Mouse (Mus musculus): Measurements from ENCODE around the gene Ccdc141. TPM values are rescaled to one million over a fixed set of nuclear protein-coding genes. Genes with fewer than 3 reads are reported as not detected.

Ccdc141 gene
- polyA plus RNA-seq, 1 experiment from 2014 or later = 2.5 TPM

GRCm38 (mm10) chr2:76962045-76962432 is 208.4 kb downstream of the Ccdc141 start:
- Histone ChIP-seq H3K27ac (ENCODE audit: low read depth, low read length) (no peak overlapping the region), H3K9me3 (ENCODE audit: control insufficient read depth, low read length) (no peaks in the 10 kb centered on the region), H3K4me1 (ENCODE audit: control insufficient read depth, insufficient read depth, low read length) (no peaks in the 10 kb centered on the region), H3K36me3 (ENCODE audit: control insufficient read depth, insufficient read depth, low read length) (no peaks in the 10 kb centered on the region), H3K4me3 (ENCODE audit: low read depth, low read length) (no peak overlapping the region), H3K27me3 (ENCODE audit: control insufficient read depth, insufficient read depth, low read length) (no peaks in the 10 kb centered on the region), H3K4me2 (no peak overlapping the region), H3K9ac (ENCODE audit: low read length) (no peak overlapping the region)
- no peak for ATAC-seq (ENCODE audit: low FRiP score)
- WGBS = 83% methylated on average over 6 of the region's 6 CpGs
- no peak for DNase-seq (ENCODE audit: low spot score, missing footprints)

- 81% methylated on average over 10 of the region's 10 CpGs for WGBS
- Histone ChIP-seq H3K9ac (ENCODE audit: low read length) (no peak overlapping the region), H3K4me3 (ENCODE audit: low read depth, low read length) (no peak overlapping the region), H3K27me3 (ENCODE audit: control insufficient read depth, insufficient read depth, low read length) (no peaks in the 10 kb centered on the region), H3K36me3 (ENCODE audit: control insufficient read depth, insufficient read depth, low read length) (no peaks in the 10 kb centered on the region), H3K4me1 (ENCODE audit: control insufficient read depth, insufficient read depth, low read length) (no peaks in the 10 kb centered on the region), H3K4me2 (no peak overlapping the region), H3K27ac (ENCODE audit: low read depth, low read length) (no peak overlapping the region), H3K9me3 (ENCODE audit: control insufficient read depth, low read length) (no peaks in the 10 kb centered on the region)
- DNase-seq (ENCODE audit: low spot score, missing footprints) = no peak
- no peak for ATAC-seq (ENCODE audit: low FRiP score)
Measured at GRCm38 (mm10) chr2:76961420-76962044, 208.9 kb downstream of the Ccdc141 start.

Small RNA genes within 50 kb of the gene (microRNA-seq; reads per million reads assigned to microRNA genes)
- gene Gm44360 = not detected

Other genes with a start within 250 kb of the Ccdc141 start
- gene Ttn, start 188.1 kb downstream of the Ccdc141 start, polyA plus RNA-seq (2014; fragmentation: Nextera tagmentation; extraction: Ambion mirVana) = 0.04 TPM in 2 replicates
- gene Sestd1, start 110.0 kb upstream of the Ccdc141 start, polyA plus RNA-seq (2014; fragmentation: Nextera tagmentation; extraction: Ambion mirVana) = 24.8 and 27.3 TPM in 2 replicates

Measured in midbrain, embryonic 11.5 days (tissue).